ENCODE assay signal across 10 mouse cellular contexts in genomic region chr7:5081241-5081640, GRCm38 (mm10). TPM values are rescaled to one million over a fixed set of nuclear protein-coding genes. Genes with fewer than 3 reads are reported as not detected.
A peak's percentile ranks its signal among the peaks of the same experiment; 100 is the strongest.
DNase-seq lines count a peak whose midpoint lies in the region; ATAC-seq and TF ChIP-seq lines count a peak whose summit lies in the region.
"Had no signal": no experiment of that assay in that cellular context is flagged by ENCODE, and none has a peak within 500 bp of the region (broad histone marks: within the 10 kb centered on the region; RNA-seq: fewer than 3 reads in every experiment).

No protein-coding gene starts in this region.

- no peak for ATAC-seq in heart, embryonic 14.5 days (ENCODE audit: insufficient number of reproducible peaks, insufficient read depth, low FRiP score, low read depth)
- ATAC-seq in hindbrain, embryonic 14.5 days (ENCODE audit: low FRiP score) = no peak
- no peak for ATAC-seq in midbrain, embryonic 12.5 days (ENCODE audit: low FRiP score, low read depth)

- H3K9me3 ChIP-seq in heart, embryonic 14.5 days (ENCODE audit: control insufficient read depth, low read length) = no peaks in the 10 kb centered on the region
- no peaks in the 10 kb centered on the region for H3K9me3 ChIP-seq in hindbrain, embryonic 14.5 days (ENCODE audit: control insufficient read depth, low read length)
- H3K9me3 ChIP-seq in midbrain, embryonic 12.5 days = no peaks in the 10 kb centered on the region

- H3K4me2 ChIP-seq in heart, embryonic 14.5 days (ENCODE audit: low read length) = peak overlapping the region; percentile 87
- peak overlapping the region; percentile 96 for H3K4me2 ChIP-seq in hindbrain, embryonic 14.5 days (replicated peaks)
- H3K4me2 ChIP-seq in midbrain, embryonic 12.5 days (replicated peaks) = peak overlapping the region; percentile 83

- peak overlapping the region; percentile 8 to 100; a peak in 2 of 4 replicates for H3K4me3 ChIP-seq in heart, embryonic 14.5 days (ENCODE audit: control insufficient read depth in 1 of 2, insufficient read depth in 1 of 2, low read depth in 1 of 2, low read length in 2 of 2)
- H3K4me3 ChIP-seq in bone marrow, adult 2 months (replicated peaks; ENCODE audit: control insufficient read depth, low read depth, low read length) = peak overlapping the region; percentile 12
- H3K4me3 ChIP-seq in hindbrain, embryonic 14.5 days (replicated peaks; ENCODE audit: low read length) = peak overlapping the region; percentile 99
- H3K4me3 ChIP-seq in midbrain, embryonic 12.5 days = peak overlapping the region; percentile 99

- intact Hi-C loops in heart, postnatal 10 days (cut with DNase I) = loop anchor here (2.0 to 5.0 kb wide), 2 partner anchors 44 to 1091 kb away; partner anchors contain the start of genes Rasl2-9 and Zfp444

- no peak for DNase-seq in heart, postnatal 10 days
- DNase-seq in hindbrain, embryonic 14.5 days (ENCODE audit: low spot score) = no peak
- no peak for DNase-seq in gastrocnemius, postnatal 4 days (ENCODE audit: low spot score in 2 of 2)
- no peak for DNase-seq in left cerebral cortex, adult 11 months (ENCODE audit: low spot score)
- DNase-seq in embryo, embryonic 10.5 days (ENCODE audit: low spot score) = no peak
- DNase-seq: kidney, postnatal 25 days had no signal

- WGBS in heart, embryonic 14.5 days = 48% methylated on average over 6 of the region's 6 CpGs
- WGBS in bone marrow, adult 2 months = 45% methylated on average over 6 of the region's 6 CpGs
- WGBS in hindbrain, embryonic 14.5 days = 73% methylated on average over 6 of the region's 6 CpGs
- WGBS in midbrain, embryonic 12.5 days = 68% methylated on average over 6 of the region's 6 CpGs

- H3K36me3 ChIP-seq in heart, embryonic 14.5 days (ENCODE audit: control insufficient read depth, insufficient read depth, low read length) = peaks cover 70% of the 10 kb centered on the region
- H3K36me3 ChIP-seq in hindbrain, embryonic 14.5 days (replicated peaks; ENCODE audit: control insufficient read depth, insufficient read depth) = peaks cover 54% of the 10 kb centered on the region
- peaks cover 52% of the 10 kb centered on the region for H3K36me3 ChIP-seq in midbrain, embryonic 12.5 days

- no peak for TF ChIP-seq CTCF in bone marrow, adult 2 months (IDR thresholded peaks at IDR 0.05; ENCODE audit: control insufficient read depth, insufficient read depth, low read length)

- H3K4me1 ChIP-seq in heart, embryonic 14.5 days (ENCODE audit: control insufficient read depth in 2 of 2, insufficient read depth in 2 of 2, low read length in 2 of 2) = peaks cover 3 to 22% of the 10 kb centered on the region in 2 experiments; a peak in 3 of 4 replicates
- peaks cover 2% of the 10 kb centered on the region; the same call in 1 of the 2 replicates for H3K4me1 ChIP-seq in bone marrow, adult 2 months (ENCODE audit: control insufficient read depth, insufficient read depth, low read length)
- peaks cover 15% of the 10 kb centered on the region for H3K4me1 ChIP-seq in hindbrain, embryonic 14.5 days (replicated peaks; ENCODE audit: control insufficient read depth, insufficient read depth, low read length)
- peaks cover 10% of the 10 kb centered on the region for H3K4me1 ChIP-seq in midbrain, embryonic 12.5 days

- H3K27me3 ChIP-seq in heart, embryonic 14.5 days (ENCODE audit: control insufficient read depth, insufficient read depth, low read length) = no peaks in the 10 kb centered on the region
- no peaks in the 10 kb centered on the region for H3K27me3 ChIP-seq in hindbrain, embryonic 14.5 days (ENCODE audit: control insufficient read depth, insufficient read depth, low read length)
- no peaks in the 10 kb centered on the region for H3K27me3 ChIP-seq in midbrain, embryonic 12.5 days
- H3K27me3 ChIP-seq: Patski had no signal

- TF ChIP-seq POLR2A in bone marrow, adult 2 months (IDR thresholded peaks at IDR 0.05; ENCODE audit: borderline replicate concordance, control insufficient read depth, low read depth, low read length) = no peak

- no peak overlapping the region for H3K27ac ChIP-seq in heart, embryonic 14.5 days (replicated peaks in 1 of 2; ENCODE audit: control insufficient read depth in 1 of 2, insufficient read depth in 1 of 2, low read depth in 2 of 2, low read length in 2 of 2)
- H3K27ac ChIP-seq in bone marrow, adult 2 months (ENCODE audit: control insufficient read depth, insufficient read depth, low read depth, low read length, poor library complexity) = no peak overlapping the region
- peak overlapping the region; percentile 89; the same call in 1 of the 2 replicates for H3K27ac ChIP-seq in hindbrain, embryonic 14.5 days
- no peak overlapping the region for H3K27ac ChIP-seq in midbrain, embryonic 12.5 days (replicated peaks)

- peak overlapping the region; percentile 99 for H3K9ac ChIP-seq in heart, embryonic 14.5 days (ENCODE audit: low read length)
- peak overlapping the region; percentile 99 for H3K9ac ChIP-seq in hindbrain, embryonic 14.5 days
- H3K9ac ChIP-seq in midbrain, embryonic 12.5 days (replicated peaks) = peak overlapping the region; percentile 97

RNA-seq across cellular contexts. Expression of gene Epn1, which starts 1.2 kb away (rescaled TPM):
- polyA plus RNA-seq in heart, embryonic 14.5 days (2014; fragmentation: Nextera tagmentation; extraction: Ambion mirVana) = 50.6 and 52.0 TPM in 2 replicates
- total RNA-seq in heart, postnatal 10 days (2021) = 100 to 1,000 TPM; 194 to 209 TPM
- polyA plus RNA-seq in bone marrow, adult 2 months (2011; ENCODE audit: insufficient read depth, insufficient read length, low replicate concordance, missing spikeins) = 109 and 135 TPM in 2 replicates
- 116 and 124 TPM in 2 replicates for polyA plus RNA-seq in hindbrain, embryonic 14.5 days (2014; fragmentation: Nextera tagmentation; extraction: Ambion mirVana)
- 67.3 and 69.8 TPM in 2 replicates for polyA plus RNA-seq in midbrain, embryonic 12.5 days (2016; fragmentation: Nextera tagmentation; extraction: Ambion mirVana)
- 100 to 1,000 TPM; 112 to 117 TPM for total RNA-seq in gastrocnemius, postnatal 4 days (2021)

RNA-seq across cellular contexts. Expression of gene U2af2, which starts 19.3 kb away (rescaled TPM):
- polyA plus RNA-seq in heart, embryonic 14.5 days (2014; fragmentation: Nextera tagmentation; extraction: Ambion mirVana) = 46.8 and 66.2 TPM in 2 replicates
- total RNA-seq in heart, postnatal 10 days (2021) = 100 to 1,000 TPM; 102 to 109 TPM
- polyA plus RNA-seq in bone marrow, adult 2 months (2011; ENCODE audit: insufficient read depth, insufficient read length, low replicate concordance, missing spikeins) = 177 and 222 TPM in 2 replicates
- 96.6 and 103 TPM in 2 replicates for polyA plus RNA-seq in hindbrain, embryonic 14.5 days (2014; fragmentation: Nextera tagmentation; extraction: Ambion mirVana)
- polyA plus RNA-seq in midbrain, embryonic 12.5 days (2016; fragmentation: Nextera tagmentation; extraction: Ambion mirVana) = 148 and 160 TPM in 2 replicates
- total RNA-seq in gastrocnemius, postnatal 4 days (2021) = 100 to 1,000 TPM; 117 to 127 TPM

RNA-seq across cellular contexts. Expression of gene Zfp580, which starts 29.9 kb away (rescaled TPM):
- 21.9 and 22.0 TPM in 2 replicates for polyA plus RNA-seq in heart, embryonic 14.5 days (2014; fragmentation: Nextera tagmentation; extraction: Ambion mirVana)
- 10 to 100 TPM; 10.6 to 12.6 TPM for total RNA-seq in heart, postnatal 10 days (2021)
- polyA plus RNA-seq in bone marrow, adult 2 months (2011; ENCODE audit: insufficient read depth, insufficient read length, low replicate concordance, missing spikeins) = 2.7 and 4.6 TPM in 2 replicates
- polyA plus RNA-seq in hindbrain, embryonic 14.5 days (2014; fragmentation: Nextera tagmentation; extraction: Ambion mirVana) = 105 and 110 TPM in 2 replicates
- 54.6 and 56.3 TPM in 2 replicates for polyA plus RNA-seq in midbrain, embryonic 12.5 days (2016; fragmentation: Nextera tagmentation; extraction: Ambion mirVana)
- total RNA-seq in gastrocnemius, postnatal 4 days (2021) = 10 to 100 TPM; 10.1 to 11.6 TPM

RNA-seq across cellular contexts. Expression of gene Rfpl4, which starts 35.5 kb away (rescaled TPM):
- not detected in 2 replicates for polyA plus RNA-seq in heart, embryonic 14.5 days (2014; fragmentation: Nextera tagmentation; extraction: Ambion mirVana)
- total RNA-seq in heart, postnatal 10 days (2021) = not detected
- polyA plus RNA-seq in bone marrow, adult 2 months (2011; ENCODE audit: insufficient read depth, insufficient read length, low replicate concordance, missing spikeins) = not detected in 2 replicates
- polyA plus RNA-seq in hindbrain, embryonic 14.5 days (2014; fragmentation: Nextera tagmentation; extraction: Ambion mirVana) = not detected in 2 replicates
- not detected in 2 replicates for polyA plus RNA-seq in midbrain, embryonic 12.5 days (2016; fragmentation: Nextera tagmentation; extraction: Ambion mirVana)
- not detected for total RNA-seq in gastrocnemius, postnatal 4 days (2021)
- polyA plus RNA-seq: Patski had no signal

RNA-seq across cellular contexts. Expression of gene Zfp784, which starts 43.0 kb away (rescaled TPM):
- polyA plus RNA-seq in heart, embryonic 14.5 days (2014; fragmentation: Nextera tagmentation; extraction: Ambion mirVana) = 5.6 TPM in 2 replicates
- 1 to 10 TPM; 5.9 to 7.3 TPM for total RNA-seq in heart, postnatal 10 days (2021)
- 0.90 and 2.3 TPM in 2 replicates for polyA plus RNA-seq in bone marrow, adult 2 months (2011; ENCODE audit: insufficient read depth, insufficient read length, low replicate concordance, missing spikeins)
- polyA plus RNA-seq in hindbrain, embryonic 14.5 days (2014; fragmentation: Nextera tagmentation; extraction: Ambion mirVana) = 7.0 and 8.9 TPM in 2 replicates
- polyA plus RNA-seq in midbrain, embryonic 12.5 days (2016; fragmentation: Nextera tagmentation; extraction: Ambion mirVana) = 5.4 and 5.8 TPM in 2 replicates
- total RNA-seq in gastrocnemius, postnatal 4 days (2021) = 1 to 10 TPM; 5.8 to 6.6 TPM

Comparison
In these comparisons a context has a peak if more than half of its experiments do, and no peak if none do; other contexts are left out.
1. H3K4me3 ChIP-seq: peak in every context shown above with its lines; median percentile 99 in hindbrain, embryonic 14.5 days; 99 in midbrain, embryonic 12.5 days; 54 in heart, embryonic 14.5 days; 12 in bone marrow, adult 2 months.